Mouse (Mus musculus) layer of hippocampus, adult 2 months (tissue): ENCODE measurements around the gene Hcls1. TPM values are rescaled to one million over a fixed set of nuclear protein-coding genes. Genes with fewer than 3 reads are reported as not detected.

Experiments
- DNase-seq, 2 experiments: peaks; one replicate each; pipeline ENCODE4 v3.0.0; 2022; ENCODE audit warnings: low spot score in 2 of 2
- H3K27ac ChIP-seq: fragments of 200-600 bp; 2 replicates; pipeline ENCODE4 v1.8.1; 2022
- H3K4me3 ChIP-seq: fragments of 200-600 bp; 2 replicates; pipeline ENCODE4 v1.8.1; 2022; ENCODE audit warnings: mild to moderate bottlenecking
- CTCF ChIP-seq: fragments of 200-600 bp; conservative IDR thresholded peaks from 2 replicates; pipeline ENCODE4 v1.8.1; 2022; ENCODE audit warnings: antibody characterized with exemption, mild to moderate bottlenecking, moderate library complexity
- long read RNA-seq, 2 experiments: library from polyadenylated mRNA; stranded (forward); transcript quantifications; one replicate each; pipeline ENCODE4 v2.0.0; 2021; ENCODE audit warnings: borderline mapping rate in 2 of 2
- total RNA-seq, 2 experiments: library from RNA; stranded (reverse); gene quantifications; 2 replicates each; pipeline ENCODE4 v1.2.3; 2021

Gene Hcls1
- total RNA-seq = 1 to 10 TPM; 3.6 to 4.4 TPM
- long read RNA-seq, experiment 1 = 0 reads
- long read RNA-seq, experiment 2, partial matches to known transcripts = 0 of 1 reads
- long read RNA-seq, experiment 2, other reads (novel, unspliced or antisense) = 0 of 1 reads

- no peak for TF ChIP-seq CTCF
- no peak for DNase-seq
- Histone ChIP-seq H3K27ac (0 out of 2 replicates have a peak within 1 kb of the TSS, but pooled peaks have one; percentile 23), H3K4me3 (no peak within 1 kb of the TSS; the same call in 1 of the 2 replicates)
These were observed at the start of gene Hcls1 for GRCm38 (mm10) chr16:36934841-36935620. Hcls1 (plus strand) TSS chr16:36934983.

GRCm38 (mm10) chr16:36885912-36886311, 48.9 kb upstream of the Hcls1 start:
- Histone ChIP-seq H3K27ac (no peak overlapping the region), H3K4me3 (no peak overlapping the region)
- no peak for DNase-seq
- no peak for TF ChIP-seq CTCF

GRCm38 (mm10) chr16:36887546-36887945, 47.2 kb upstream of the Hcls1 start:
- Histone ChIP-seq H3K27ac (no peak overlapping the region), H3K4me3 (no peak overlapping the region)
- DNase-seq = no peak
- no peak for TF ChIP-seq CTCF

- no peak for TF ChIP-seq CTCF
- no peak overlapping the region for H3K4me3 ChIP-seq
These were observed 44.2 kb upstream of the Hcls1 start for GRCm38 (mm10) chr16:36890559-36890958.

GRCm38 (mm10) chr16:36891415-36891814, 43.4 kb upstream of the Hcls1 start:
- no peak for TF ChIP-seq CTCF
- Histone ChIP-seq H3K27ac (no peak overlapping the region), H3K4me3 (no peak overlapping the region)
- DNase-seq = no peak

More at GRCm38 (mm10) chr16:36890559-36890958, 44.2 kb upstream of the Hcls1 start:
- H3K27ac ChIP-seq = no peak overlapping the region
- DNase-seq = no peak

- H3K27ac ChIP-seq = no peak overlapping the region
- no peak for DNase-seq
- no peak overlapping the region for H3K4me3 ChIP-seq
- no peak for TF ChIP-seq CTCF
These were observed 41.5 kb upstream of the Hcls1 start for GRCm38 (mm10) chr16:36893317-36893716.

- no peak for DNase-seq
- H3K4me3 ChIP-seq = no peak overlapping the region
- TF ChIP-seq CTCF = no peak
- H3K27ac ChIP-seq = no peak overlapping the region
These were observed 38.1 kb upstream of the Hcls1 start for GRCm38 (mm10) chr16:36896712-36897111.

- no peak for DNase-seq
- H3K27ac ChIP-seq = no peak overlapping the region
- no peak overlapping the region for H3K4me3 ChIP-seq
- no peak for TF ChIP-seq CTCF
These were observed 31.6 kb upstream of the Hcls1 start for GRCm38 (mm10) chr16:36903156-36903555.

- no peak for DNase-seq
- Histone ChIP-seq H3K27ac (no peak overlapping the region), H3K4me3 (no peak overlapping the region)
- no peak for TF ChIP-seq CTCF
These were observed 22.9 kb upstream of the Hcls1 start for GRCm38 (mm10) chr16:36911909-36912308.

- Histone ChIP-seq H3K27ac (no peak overlapping the region), H3K4me3 (no peak overlapping the region)
- no peak for TF ChIP-seq CTCF
- DNase-seq = no peak
These were observed 22.5 kb upstream of the Hcls1 start for GRCm38 (mm10) chr16:36912311-36912710.

GRCm38 (mm10) chr16:36914195-36914594, 20.6 kb upstream of the Hcls1 start:
- no peak for DNase-seq
- Histone ChIP-seq H3K27ac (no peak overlapping the region), H3K4me3 (no peak overlapping the region)
- no peak for TF ChIP-seq CTCF

- DNase-seq = no peak
- no peak overlapping the region for H3K4me3 ChIP-seq
- no peak overlapping the region for H3K27ac ChIP-seq
- TF ChIP-seq CTCF = no peak
These were observed 16.3 kb upstream of the Hcls1 start for GRCm38 (mm10) chr16:36918505-36918904.

GRCm38 (mm10) chr16:36920410-36920809, 14.4 kb upstream of the Hcls1 start:
- no peak for TF ChIP-seq CTCF
- H3K27ac ChIP-seq = no peak overlapping the region
- no peak overlapping the region for H3K4me3 ChIP-seq
- DNase-seq = no peak

GRCm38 (mm10) chr16:36921067-36921613, 13.6 kb upstream of the Hcls1 start:
- Histone ChIP-seq H3K4me3 (no peak overlapping the region), H3K27ac (no peak overlapping the region)
- no peak for DNase-seq
- no peak for TF ChIP-seq CTCF
